Mouse (Mus musculus) CH12.LX (cell line): ENCODE measurements around the gene Max.

Source experiments
- BHLHE40 ChIP-seq: IDR thresholded peaks from 2 replicates; pipeline ENCODE4 v1.6.1; 2011; ENCODE audit warnings: mild to moderate bottlenecking, low read depth, low read length, improper control_type of control experiment
- CTCF ChIP-seq, 2 experiments: IDR thresholded peaks in 1 of 2; conservative IDR thresholded peaks in 1 of 2; 2 replicates each; pipeline ENCODE4 v1.5.1; 2011 to 2012; ENCODE audit warnings: low read depth in 2 of 2, low read length in 2 of 2, improper control_type of control experiment in 1 of 2, inconsistent platforms in 1 of 2, mild to moderate bottlenecking in 1 of 2, moderate library complexity in 1 of 2
- HCFC1 ChIP-seq: IDR thresholded peaks from 2 replicates; pipeline ENCODE4 v1.6.1; 2012; ENCODE audit warnings: low read depth, mild to moderate bottlenecking, inconsistent platforms, low read length, improper control_type of control experiment
- KAT2A ChIP-seq: IDR thresholded peaks from 2 replicates; pipeline ENCODE4 v1.6.1; 2012; ENCODE audit warnings: low read length, improper control_type of control experiment, inconsistent platforms; ENCODE audit not compliant: insufficient replicate concordance
- POLR2A ChIP-seq: IDR thresholded peaks from 2 replicates; pipeline ENCODE4 v1.6.1; 2011; ENCODE audit warnings: low read depth, mild to moderate bottlenecking, improper control_type of control experiment, low read length

GRCm38 (mm10) chr12:76938013-76938412 lies 24.0 kb downstream of the Max start:
- TF ChIP-seq KAT2A = no peak
- no peak for TF ChIP-seq CTCF (conservative IDR thresholded peaks at IDR 0.05 in 1 of 2, IDR thresholded peaks at IDR 0.05 in 1 of 2; ENCODE audit: low read depth in 2 of 2, low read length in 2 of 2)
- TF ChIP-seq POLR2A = no peak
- TF ChIP-seq BHLHE40 = no peak
- no peak for TF ChIP-seq HCFC1
